ENCODE assay signal across 34 mouse cellular contexts in the genomic region with DNA sequence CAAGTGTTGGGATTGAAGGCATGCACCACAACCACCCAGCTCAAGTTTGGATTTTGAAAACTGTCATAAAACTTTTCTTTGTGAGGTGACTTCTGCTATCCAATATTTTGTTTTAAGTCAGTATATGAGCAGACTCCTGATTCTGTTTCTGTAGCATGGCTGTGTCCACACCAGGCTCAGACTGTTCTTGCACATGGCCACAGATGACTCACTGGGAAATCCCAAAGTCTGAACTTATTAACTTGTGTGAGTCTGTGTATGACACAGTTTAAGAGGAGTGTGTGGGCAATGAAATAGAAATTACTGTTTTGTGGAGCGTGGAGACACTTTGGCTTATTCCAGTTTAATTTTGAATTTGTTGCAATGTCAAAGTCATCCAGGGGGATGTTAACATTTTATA.
"Had no signal": no experiment of that assay in that cellular context is flagged by ENCODE, and none has a peak within 500 bp of the region (broad histone marks: within the 10 kb centered on the region; RNA-seq: fewer than 3 reads in every experiment).

No protein-coding gene starts in this region.

- H3K9me3 ChIP-seq: heart, embryonic 10.5 days; heart, embryonic 12.5 days; heart, embryonic 13.5 days; heart, embryonic 15.5 days; hindbrain, embryonic 10.5 days; hindbrain, embryonic 12.5 days; hindbrain, embryonic 13.5 days; hindbrain, embryonic 15.5 days; intestine, embryonic 15.5 days; kidney, embryonic 15.5 days had no signal

- H3K4me3 ChIP-seq: heart, embryonic 10.5 days; heart, embryonic 12.5 days; heart, embryonic 13.5 days; heart, embryonic 15.5 days; hindbrain, embryonic 10.5 days; hindbrain, embryonic 12.5 days; hindbrain, embryonic 13.5 days; hindbrain, embryonic 15.5 days; intestine, embryonic 15.5 days; kidney, embryonic 15.5 days; layer of hippocampus, adult 2 months; left cerebral cortex, adult 2 months had no signal

- H3K9ac ChIP-seq: heart, embryonic 12.5 days; heart, embryonic 13.5 days; heart, embryonic 15.5 days; hindbrain, embryonic 12.5 days; hindbrain, embryonic 13.5 days; hindbrain, embryonic 14.5 days; hindbrain, embryonic 15.5 days; intestine, embryonic 15.5 days; kidney, embryonic 15.5 days had no signal

- H3K4me1 ChIP-seq: heart, embryonic 10.5 days; heart, embryonic 12.5 days; heart, embryonic 13.5 days; heart, embryonic 15.5 days; hindbrain, embryonic 10.5 days; hindbrain, embryonic 12.5 days; hindbrain, embryonic 13.5 days; hindbrain, embryonic 15.5 days; intestine, embryonic 15.5 days; kidney, embryonic 15.5 days had no signal

- H3K27ac ChIP-seq: heart, embryonic 10.5 days; heart, embryonic 13.5 days; heart, embryonic 15.5 days; hindbrain, embryonic 10.5 days; hindbrain, embryonic 12.5 days; hindbrain, embryonic 13.5 days; hindbrain, embryonic 14.5 days; hindbrain, embryonic 15.5 days; hindbrain, postnatal 0 days; intestine, embryonic 15.5 days; kidney, embryonic 15.5 days; kidney, postnatal 0 days; layer of hippocampus, adult 2 months; left cerebral cortex, adult 2 months had no signal

- DNase-seq: heart, postnatal 10 days; heart, postnatal 14 days; heart, postnatal 36 days; heart, postnatal 4 days; kidney, adult 11 months; kidney, adult 18-20 months; kidney, adult 2 months; kidney, adult 9 months; kidney, postnatal 10 days; kidney, postnatal 14 days; kidney, postnatal 25 days; kidney, postnatal 36 days; kidney, postnatal 4 days; layer of hippocampus, adult 9-11 months; layer of hippocampus, postnatal 36 days had no signal

- H3K4me2 ChIP-seq: heart, embryonic 11.5 days; heart, embryonic 12.5 days; heart, embryonic 13.5 days; heart, embryonic 15.5 days; hindbrain, embryonic 12.5 days; hindbrain, embryonic 13.5 days; hindbrain, embryonic 14.5 days; hindbrain, embryonic 15.5 days; intestine, embryonic 15.5 days; kidney, embryonic 15.5 days had no signal

- H3K27me3 ChIP-seq: heart, embryonic 12.5 days; heart, embryonic 13.5 days; heart, embryonic 15.5 days; hindbrain, embryonic 12.5 days; hindbrain, embryonic 13.5 days; hindbrain, embryonic 15.5 days; intestine, embryonic 15.5 days; kidney, embryonic 15.5 days had no signal

- H3K36me3 ChIP-seq: heart, embryonic 10.5 days; heart, embryonic 12.5 days; heart, embryonic 13.5 days; heart, embryonic 15.5 days; hindbrain, embryonic 10.5 days; hindbrain, embryonic 12.5 days; hindbrain, embryonic 13.5 days; hindbrain, embryonic 15.5 days; intestine, embryonic 15.5 days; kidney, embryonic 15.5 days had no signal

- ATAC-seq: hindbrain, embryonic 16.5 days; hindbrain, postnatal 0 days; inflammation-experienced regulatory T-cells, adult 6 months; intestine, embryonic 15.5 days; intestine, embryonic 16.5 days had no signal
